Comparison of ENCODE assay signal across 10 mouse cellular contexts in the genomic region with DNA sequence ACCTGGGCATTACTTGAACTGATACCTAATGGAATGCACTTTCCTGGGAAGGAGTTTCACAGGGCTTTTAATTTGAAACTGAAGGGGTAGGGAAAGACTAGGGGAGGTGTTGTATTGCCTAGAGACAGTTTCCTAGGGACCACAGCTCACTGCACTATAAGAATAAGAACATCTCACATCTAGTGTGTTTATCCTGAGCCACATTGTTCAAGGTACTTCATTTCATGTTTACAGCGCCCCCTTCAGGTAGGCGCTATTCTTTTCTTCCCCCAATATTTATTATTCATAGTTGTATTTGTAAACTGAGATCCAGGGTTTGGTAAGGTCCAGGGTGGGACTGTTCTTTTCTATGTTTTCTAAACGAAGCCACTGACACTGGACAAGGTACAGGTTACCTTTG. TPM values are rescaled to one million over a fixed set of nuclear protein-coding genes. Genes with fewer than 3 reads are reported as not detected.
DNase-seq lines count a peak whose midpoint lies in the region; ATAC-seq and TF ChIP-seq lines count a peak whose summit lies in the region.
"Had no signal": no experiment of that assay in that cellular context is flagged by ENCODE, and none has a peak within 500 bp of the region (broad histone marks: within the 10 kb centered on the region; RNA-seq: fewer than 3 reads in every experiment).

No protein-coding gene starts in this region.

- H3K9me3 ChIP-seq in lung, postnatal 0 days (ENCODE audit: low read length): no peaks in the 10 kb centered on the region

- WGBS in thymus, adult 2 months: 2% methylated on average over 3 of the region's 3 CpGs
- WGBS in lung, postnatal 0 days: 4% methylated on average over 3 of the region's 3 CpGs

- TF ChIP-seq EP300 in lung, postnatal 0 days (IDR thresholded peaks at IDR 0.05): no peak

- no peak overlapping the region for H3K9ac ChIP-seq in lung, postnatal 0 days (replicated peaks; ENCODE audit: low read depth)

- peak; percentile 68 for ATAC-seq in lung, postnatal 0 days
- ATAC-seq in erythroid progenitor cell, adult 5-6 weeks (replicated peaks; ENCODE audit: low FRiP score, poor library complexity, severe bottlenecking): no peak

- DNase-seq in embryo, embryonic 11 days: peak; percentile 14
- no peak for DNase-seq in embryo, embryonic 9.5 days (ENCODE audit: extremely low spot score)
- DNase-seq in thymus, adult 2 months: peak; percentile 55
- no peak for DNase-seq in thymus, adult 18-20 months
- peak; percentile 71 for DNase-seq in lung, postnatal 0 days (ENCODE audit: low spot score)
- DNase-seq in right cerebral cortex, postnatal 14 days: no peak
- DNase-seq in MN1 (ENCODE audit: low spot score): no peak

- no peak for TF ChIP-seq POLR2A in thymus, adult 2 months (IDR thresholded peaks at IDR 0.05; ENCODE audit: control insufficient read depth, extremely low read depth, insufficient read depth, low read length, poor library complexity)

- no peaks in the 10 kb centered on the region for H3K36me3 ChIP-seq in thymus, adult 2 months (ENCODE audit: control insufficient read depth, insufficient read depth, low read length)
- H3K36me3 ChIP-seq in lung, postnatal 0 days (ENCODE audit: insufficient read depth, low read length): no peaks in the 10 kb centered on the region

- H3K4me2 ChIP-seq in lung, postnatal 0 days (replicated peaks; ENCODE audit: low read depth, low read length): no peak overlapping the region

- no peaks in the 10 kb centered on the region for H3K27me3 ChIP-seq in thymus, adult 2 months (ENCODE audit: control insufficient read depth, insufficient read depth, low read length)
- no peaks in the 10 kb centered on the region for H3K27me3 ChIP-seq in lung, postnatal 0 days (replicated peaks; ENCODE audit: insufficient read depth, low read length)

- H3K4me1 ChIP-seq in thymus, adult 2 months (replicated peaks; ENCODE audit: control insufficient read depth, insufficient read depth, low read length): peaks cover 13% of the 10 kb centered on the region
- no peaks in the 10 kb centered on the region for H3K4me1 ChIP-seq in lung, postnatal 0 days (ENCODE audit: insufficient read depth, low read depth, low read length)

- no peak for TF ChIP-seq CTCF in thymus, adult 2 months (IDR thresholded peaks at IDR 0.05; ENCODE audit: borderline replicate concordance, control insufficient read depth, extremely low read depth, insufficient read depth, low read length, poor library complexity)
- peak; percentile 69 for TF ChIP-seq CTCF in lung, postnatal 0 days (IDR thresholded peaks at IDR 0.05)

- no peak overlapping the region for H3K27ac ChIP-seq in thymus, adult 2 months (ENCODE audit: control insufficient read depth, insufficient read depth, low read length)
- no peak overlapping the region for H3K27ac ChIP-seq in lung, postnatal 0 days (ENCODE audit: low read length)

- no peak overlapping the region for H3K4me3 ChIP-seq in thymus, adult 2 months (ENCODE audit: control insufficient read depth, insufficient read depth, low read length)
- H3K4me3 ChIP-seq in lung, postnatal 0 days (ENCODE audit: low read depth, low read length): no peak overlapping the region

RNA-seq across cellular contexts. Expression of gene Slc27a5, which starts 5.8 kb away (rescaled TPM):
- 0.89 and 3.0 TPM in 2 replicates for polyA plus RNA-seq in thymus, adult 2 months (2012; rRNA removed)
- not detected in 2 replicates for polyA plus RNA-seq in lung, postnatal 0 days (2015; fragmentation: Nextera tagmentation; extraction: Ambion mirVana)
- not detected in 2 replicates for total RNA-seq in erythroid progenitor cell, adult 5-6 weeks (2015; ENCODE audit: low replicate concordance)
- not detected in 2 replicates for total RNA-seq in erythroid progenitor cell, adult 5-6 weeks (2017; ENCODE audit: low replicate concordance)
- total RNA-seq: heart, adult 18-20 months had no signal
- polyA plus RNA-seq: lung, embryonic 16.5 days had no signal

RNA-seq across cellular contexts. Expression of gene Trim28, which starts 6.7 kb away (rescaled TPM):
- 902 and 905 TPM in 2 replicates for polyA plus RNA-seq in thymus, adult 2 months (2012; rRNA removed)
- 85.6 and 87.2 TPM in 2 replicates for polyA plus RNA-seq in lung, postnatal 0 days (2015; fragmentation: Nextera tagmentation; extraction: Ambion mirVana)
- 194 and 220 TPM in 2 replicates for total RNA-seq in erythroid progenitor cell, adult 5-6 weeks (2015; ENCODE audit: low replicate concordance)
- total RNA-seq in erythroid progenitor cell, adult 5-6 weeks (2017; ENCODE audit: low replicate concordance): 137 and 141 TPM in 2 replicates

RNA-seq across cellular contexts. Expression of gene Zfp446, which starts 14.6 kb away (rescaled TPM):
- polyA plus RNA-seq in thymus, adult 2 months (2012; rRNA removed): 10.8 and 11.4 TPM in 2 replicates
- polyA plus RNA-seq in lung, postnatal 0 days (2015; fragmentation: Nextera tagmentation; extraction: Ambion mirVana): 3.9 and 4.0 TPM in 2 replicates
- total RNA-seq in erythroid progenitor cell, adult 5-6 weeks (2015; ENCODE audit: low replicate concordance): 0.72 and 5.9 TPM in 2 replicates
- total RNA-seq in erythroid progenitor cell, adult 5-6 weeks (2017; ENCODE audit: low replicate concordance): 0.39 and 0.68 TPM in 2 replicates

RNA-seq across cellular contexts. Expression of gene Zbtb45, which starts 17.6 kb away (rescaled TPM):
- 78.8 and 127 TPM in 2 replicates for polyA plus RNA-seq in thymus, adult 2 months (2012; rRNA removed)
- 11.9 and 12.2 TPM in 2 replicates for polyA plus RNA-seq in lung, postnatal 0 days (2015; fragmentation: Nextera tagmentation; extraction: Ambion mirVana)
- total RNA-seq in erythroid progenitor cell, adult 5-6 weeks (2015; ENCODE audit: low replicate concordance): 4.0 and 10.1 TPM in 2 replicates
- 6.7 and 7.6 TPM in 2 replicates for total RNA-seq in erythroid progenitor cell, adult 5-6 weeks (2017; ENCODE audit: low replicate concordance)

RNA-seq across cellular contexts. Expression of gene Zfp324, which starts 26.6 kb away (rescaled TPM):
- polyA plus RNA-seq in thymus, adult 2 months (2012; rRNA removed): 8.7 and 9.3 TPM in 2 replicates
- polyA plus RNA-seq in lung, postnatal 0 days (2015; fragmentation: Nextera tagmentation; extraction: Ambion mirVana): 5.5 and 5.7 TPM in 2 replicates
- 0.42 and 0.72 TPM in 2 replicates for total RNA-seq in erythroid progenitor cell, adult 5-6 weeks (2015; ENCODE audit: low replicate concordance)
- 1.4 and 1.7 TPM in 2 replicates for total RNA-seq in erythroid progenitor cell, adult 5-6 weeks (2017; ENCODE audit: low replicate concordance)

Comparison
In these comparisons a context has a peak if more than half of its experiments do, and no peak if none do; other contexts are left out.
1. DNase-seq: peak in embryo, embryonic 11 days (single experiment), thymus, adult 2 months (single experiment) and lung, postnatal 0 days (single experiment); none in embryo, embryonic 9.5 days (single experiment), thymus, adult 18-20 months (0 of 2), right cerebral cortex, postnatal 14 days (single experiment) and MN1 (single experiment).
2. RNA of gene Trim28, which starts 6.7 kb away (polyA plus RNA-seq): 902 to 905 TPM in thymus, adult 2 months; 85.6 to 87.2 TPM in lung, postnatal 0 days; every median in the first group is over 10 times any median in the second.